Comparison of ENCODE assay signal across 20 mouse cellular contexts in the genomic region with DNA sequence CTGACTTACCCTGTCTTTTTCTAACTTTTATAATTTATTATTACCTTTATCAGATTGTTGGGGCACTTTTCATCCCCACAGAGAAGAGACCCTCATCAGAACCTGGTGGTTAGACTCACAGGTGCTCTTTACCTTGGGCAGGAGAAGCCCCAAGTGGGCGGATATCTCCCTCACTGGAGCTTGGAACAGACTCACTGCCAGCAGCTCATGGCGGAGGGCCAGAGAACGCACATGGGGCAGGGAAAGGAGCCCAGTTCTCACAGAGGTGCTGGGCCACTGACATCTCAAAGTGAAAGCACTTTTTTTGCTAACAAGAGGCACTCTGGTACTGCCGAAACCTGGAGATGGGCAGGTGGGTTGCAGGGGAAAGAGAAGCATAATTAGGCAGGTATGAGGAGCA.
DNase-seq lines count a peak whose midpoint lies in the region; TF ChIP-seq lines count a peak whose summit lies in the region.
"Had no signal": no experiment of that assay in that cellular context is flagged by ENCODE, and none has a peak within 500 bp of the region (broad histone marks: within the 10 kb centered on the region; RNA-seq: fewer than 3 reads in every experiment).

No protein-coding gene starts in this region.

- H3K27me3 ChIP-seq in heart, adult 2 months (ENCODE audit: control insufficient read depth, insufficient read depth, low read length) = no peaks in the 10 kb centered on the region
- H3K27me3 ChIP-seq in heart, embryonic 10.5 days (ENCODE audit: insufficient read depth, poor library complexity, severe bottlenecking) = no peaks in the 10 kb centered on the region
- H3K27me3 ChIP-seq: embryonic facial prominence, embryonic 15.5 days; hindbrain, embryonic 15.5 days; limb, embryonic 15.5 days; liver, embryonic 15.5 days; lung, embryonic 15.5 days; megakaryocyte, embryonic 14.5 days; midbrain, embryonic 13.5 days had no signal

- H3K9ac ChIP-seq in heart, adult 2 months (ENCODE audit: low read depth, low read length) = no peak overlapping the region
- H3K9ac ChIP-seq: embryonic facial prominence, embryonic 15.5 days; hindbrain, embryonic 15.5 days; limb, embryonic 15.5 days; liver, embryonic 15.5 days; lung, embryonic 15.5 days; midbrain, embryonic 13.5 days had no signal

- WGBS in heart, adult 2 months = 60% methylated on average over 4 of the region's 4 CpGs
- 84% methylated on average over 4 of the region's 4 CpGs for WGBS in heart, embryonic 10.5 days

- peaks cover 6% of the 10 kb centered on the region for H3K9me3 ChIP-seq in heart, embryonic 10.5 days
- H3K9me3 ChIP-seq: embryonic facial prominence, embryonic 15.5 days; hindbrain, embryonic 15.5 days; limb, embryonic 15.5 days; lung, embryonic 15.5 days had no signal

- no peak for TF ChIP-seq POLR2A in heart, adult 2 months (IDR thresholded peaks at IDR 0.05; ENCODE audit: insufficient read depth, low read depth, low read length)

- H3K79me2 ChIP-seq in heart, adult 2 months (replicated peaks; ENCODE audit: control insufficient read depth, insufficient read depth, low read length) = no peaks in the 10 kb centered on the region

- intact Hi-C loops in heart, adult 2 months (cut with DNase I) = no loop called here

- no peaks in the 10 kb centered on the region for H3K36me3 ChIP-seq in heart, adult 2 months (ENCODE audit: control insufficient read depth, insufficient read depth, low read length)
- H3K36me3 ChIP-seq in heart, embryonic 10.5 days = no peaks in the 10 kb centered on the region
- H3K36me3 ChIP-seq: embryonic facial prominence, embryonic 15.5 days; hindbrain, embryonic 15.5 days; limb, embryonic 15.5 days; liver, embryonic 15.5 days; lung, embryonic 15.5 days; midbrain, embryonic 13.5 days had no signal

- peak; percentile 36 to 44 for DNase-seq in heart, adult 2 months
- no peak for DNase-seq in heart, embryonic 10.5 days (ENCODE audit: low spot score)
- DNase-seq in testis, postnatal 10 days (ENCODE audit: low spot score) = peak; percentile 35
- no peak for DNase-seq in testis, postnatal 14 days (ENCODE audit: low spot score)
- peak; percentile 74 for DNase-seq in cerebellum, adult 9-11 months
- peak; percentile 62 for DNase-seq in heart, postnatal 4 days
- no peak for DNase-seq in ovary, postnatal 10 days (ENCODE audit: low spot score)
- no peak for DNase-seq in left cerebral cortex, adult 8-10 months (ENCODE audit: low spot score in 2 of 2)
- DNase-seq: adrenal gland, postnatal 36 days; gastrocnemius, postnatal 10 days; lung, postnatal 36 days; right cerebral cortex, postnatal 14 days; thymus, postnatal 36 days had no signal

- no peak for TF ChIP-seq EP300 in heart, adult 2 months (IDR thresholded peaks at IDR 0.05; ENCODE audit: insufficient read depth, low read depth, low read length)

- no peak for TF ChIP-seq CTCF in heart, adult 2 months (IDR thresholded peaks at IDR 0.05)

- H3K4me3 ChIP-seq in heart, adult 2 months = no peak overlapping the region
- H3K4me3 ChIP-seq in heart, embryonic 10.5 days = no peak overlapping the region
- H3K4me3 ChIP-seq: embryonic facial prominence, embryonic 15.5 days; hindbrain, embryonic 15.5 days; limb, embryonic 15.5 days; liver, embryonic 15.5 days; lung, embryonic 15.5 days; megakaryocyte, embryonic 14.5 days; midbrain, embryonic 13.5 days had no signal

- no peaks in the 10 kb centered on the region for H3K4me1 ChIP-seq in heart, adult 2 months (ENCODE audit: control insufficient read depth, insufficient read depth, low read length)
- no peaks in the 10 kb centered on the region for H3K4me1 ChIP-seq in heart, embryonic 10.5 days
- H3K4me1 ChIP-seq: embryonic facial prominence, embryonic 15.5 days; hindbrain, embryonic 15.5 days; limb, embryonic 15.5 days; liver, embryonic 15.5 days; lung, embryonic 15.5 days; megakaryocyte, embryonic 14.5 days; midbrain, embryonic 13.5 days had no signal

- no peak overlapping the region for H3K27ac ChIP-seq in heart, adult 2 months
- no peak overlapping the region for H3K27ac ChIP-seq in heart, embryonic 10.5 days
- H3K27ac ChIP-seq: embryonic facial prominence, embryonic 15.5 days; hindbrain, embryonic 15.5 days; limb, embryonic 15.5 days; liver, embryonic 15.5 days; lung, embryonic 15.5 days; midbrain, embryonic 13.5 days had no signal

Comparison
In these comparisons a context has a peak if more than half of its experiments do, and no peak if none do; other contexts are left out.
1. DNase-seq: peak in heart, adult 2 months (2 of 2), testis, postnatal 10 days (single experiment), cerebellum, adult 9-11 months (single experiment) and heart, postnatal 4 days (single experiment); none in heart, embryonic 10.5 days (single experiment), testis, postnatal 14 days (single experiment), ovary, postnatal 10 days (single experiment) and left cerebral cortex, adult 8-10 months (0 of 2).